Mouse (Mus musculus) E14TG2a.4 (cell line): ENCODE results near the gene Sap30bp.

ENCODE experiments used
- CTCF ChIP-seq: conservative IDR thresholded peaks from 2 replicates; pipeline ENCODE4 v1.5.1; 2014; ENCODE audit warnings: low read length
- NANOG ChIP-seq: IDR thresholded peaks from 2 replicates; pipeline ENCODE4 v1.6.1; 2014; ENCODE audit warnings: borderline replicate concordance, low read length, mixed read lengths
- POU5F1 ChIP-seq: IDR thresholded peaks from 2 replicates; pipeline ENCODE4 v1.6.1; 2014; ENCODE audit warnings: low read length, borderline replicate concordance

- TF ChIP-seq CTCF (no peak), POU5F1 (no peak), NANOG (no peak)
Observed at GRCm38 (mm10) chr11:115906116-115906515, 27.0 kb upstream of the Sap30bp start.
